Comparison of ENCODE assay signal across 28 mouse cellular contexts in genomic region chr16:13840056-13840455, GRCm38 (mm10).
"Had no signal": no experiment of that assay in that cellular context is flagged by ENCODE, and none has a peak within 500 bp of the region (broad histone marks: within the 10 kb centered on the region; RNA-seq: fewer than 3 reads in every experiment).

No protein-coding gene starts in this region.

- H3K4me1 ChIP-seq: embryonic facial prominence, embryonic 10.5 days; embryonic facial prominence, embryonic 12.5 days; embryonic facial prominence, embryonic 13.5 days; embryonic facial prominence, embryonic 15.5 days; forebrain, embryonic 10.5 days; forebrain, embryonic 12.5 days; forebrain, embryonic 13.5 days; forebrain, embryonic 15.5 days had no signal

- H3K4me2 ChIP-seq: embryonic facial prominence, embryonic 12.5 days; embryonic facial prominence, embryonic 13.5 days; embryonic facial prominence, embryonic 15.5 days; forebrain, embryonic 12.5 days; forebrain, embryonic 13.5 days; forebrain, embryonic 15.5 days had no signal

- H3K4me3 ChIP-seq: embryonic facial prominence, embryonic 10.5 days; embryonic facial prominence, embryonic 12.5 days; embryonic facial prominence, embryonic 13.5 days; embryonic facial prominence, embryonic 15.5 days; erythroblast, embryonic 14.5 days; forebrain, embryonic 10.5 days; forebrain, embryonic 12.5 days; forebrain, embryonic 13.5 days; forebrain, embryonic 15.5 days; gastrocnemius, adult 2 months; heart, adult 2 months had no signal

- H3K27me3 ChIP-seq: embryonic facial prominence, embryonic 12.5 days; embryonic facial prominence, embryonic 13.5 days; embryonic facial prominence, embryonic 15.5 days; forebrain, embryonic 12.5 days; forebrain, embryonic 13.5 days; forebrain, embryonic 15.5 days had no signal

- H3K27ac ChIP-seq: embryonic facial prominence, embryonic 10.5 days; embryonic facial prominence, embryonic 12.5 days; embryonic facial prominence, embryonic 13.5 days; embryonic facial prominence, embryonic 15.5 days; forebrain, embryonic 10.5 days; forebrain, embryonic 12.5 days; forebrain, embryonic 13.5 days; forebrain, embryonic 15.5 days; gastrocnemius, adult 2 months; heart, adult 2 months had no signal

- H3K9me3 ChIP-seq: embryonic facial prominence, embryonic 10.5 days; embryonic facial prominence, embryonic 12.5 days; embryonic facial prominence, embryonic 13.5 days; embryonic facial prominence, embryonic 15.5 days; forebrain, embryonic 10.5 days; forebrain, embryonic 12.5 days; forebrain, embryonic 13.5 days; forebrain, embryonic 15.5 days had no signal

- ATAC-seq: forebrain, embryonic 13.5 days; forebrain, embryonic 14.5 days; forebrain, embryonic 15.5 days; forebrain, embryonic 16.5 days; forebrain, postnatal 0 days had no signal

- H3K9ac ChIP-seq: embryonic facial prominence, embryonic 12.5 days; embryonic facial prominence, embryonic 13.5 days; embryonic facial prominence, embryonic 15.5 days; forebrain, embryonic 12.5 days; forebrain, embryonic 13.5 days; forebrain, embryonic 15.5 days; forebrain, postnatal 0 days had no signal

- DNase-seq: cerebellum, adult 2 months; cerebellum, adult 8-10 months; cerebellum, adult 9-10 months; cerebellum, adult 9-11 months; cerebellum, postnatal 10 days; cerebellum, postnatal 14 days; cerebellum, postnatal 25 days; cerebellum, postnatal 36 days; embryo, embryonic 11 days; forebrain, postnatal 0 days; gastrocnemius, adult 2 months; gastrocnemius, postnatal 10 days; gastrocnemius, postnatal 14 days; gastrocnemius, postnatal 25 days; gastrocnemius, postnatal 36 days; heart, adult 18-20 months; heart, adult 2 months had no signal
